Mouse (Mus musculus): Measurements from ENCODE around the gene Bst1. TPM values are rescaled to one million over a fixed set of nuclear protein-coding genes. Genes with fewer than 3 reads are reported as not detected.

Gene Bst1
- polyA plus RNA-seq, 1 experiment = not detected

- H3K4me1 ChIP-seq (ENCODE audit: control insufficient read depth) = 0 out of 2 replicates have a peak, but pooled peaks cover 2% of the 10 kb centered on the region
- H3K36me3 ChIP-seq (ENCODE audit: control insufficient read depth) = no peaks in the 10 kb centered on the region
- H3K9me3 ChIP-seq (ENCODE audit: control insufficient read depth, low read length) = peaks cover 2% of the 10 kb centered on the region; the same call in 1 of the 2 replicates
- no peak overlapping the region for H3K4me3 ChIP-seq (replicated peaks)
- H3K27me3 ChIP-seq (ENCODE audit: control insufficient read depth) = peaks cover 20% of the 10 kb centered on the region
- TF ChIP-seq GATA1 (IDR thresholded peaks at IDR 0.05; ENCODE audit: low read length) (no peak), TAL1 (IDR thresholded peaks at IDR 0.05; ENCODE audit: low read length) (no peak)
These were observed 27.0 kb downstream of the Bst1 start for GRCm38 (mm10) chr5:43845646-43846045.

DNA sequence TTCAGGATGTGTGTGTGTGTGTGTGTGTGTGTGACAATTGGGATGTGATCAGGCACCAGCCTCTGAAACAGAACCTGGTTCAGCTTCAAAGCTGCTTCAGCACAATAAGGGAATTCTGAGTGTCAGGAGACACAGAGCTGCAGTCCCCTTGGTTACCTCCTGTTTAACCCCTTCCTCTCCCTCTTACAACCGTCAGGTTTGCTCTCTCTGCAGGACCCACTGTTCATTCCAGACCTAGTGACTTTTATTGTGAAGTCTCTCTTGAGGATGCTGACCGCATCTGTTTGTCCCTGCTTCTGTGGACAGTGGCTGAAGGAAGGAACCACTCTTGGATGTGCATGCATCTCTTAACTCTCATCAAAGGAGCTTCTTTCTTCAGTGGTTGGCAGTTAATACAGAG is 27.5 kb downstream of the Bst1 start:
- Histone ChIP-seq H3K4me1 (ENCODE audit: control insufficient read depth) (0 out of 2 replicates have a peak, but pooled peaks cover 2% of the 10 kb centered on the region), H3K27me3 (ENCODE audit: control insufficient read depth) (peaks cover 20% of the 10 kb centered on the region), H3K9me3 (ENCODE audit: control insufficient read depth, low read length) (peaks cover 2% of the 10 kb centered on the region; the same call in 1 of the 2 replicates), H3K4me3 (replicated peaks) (no peak overlapping the region), H3K36me3 (ENCODE audit: control insufficient read depth) (no peaks in the 10 kb centered on the region)
- TF ChIP-seq TAL1 (IDR thresholded peaks at IDR 0.05; ENCODE audit: low read length) (no peak), GATA1 (IDR thresholded peaks at IDR 0.05; ENCODE audit: low read length) (no peak)

DNA sequence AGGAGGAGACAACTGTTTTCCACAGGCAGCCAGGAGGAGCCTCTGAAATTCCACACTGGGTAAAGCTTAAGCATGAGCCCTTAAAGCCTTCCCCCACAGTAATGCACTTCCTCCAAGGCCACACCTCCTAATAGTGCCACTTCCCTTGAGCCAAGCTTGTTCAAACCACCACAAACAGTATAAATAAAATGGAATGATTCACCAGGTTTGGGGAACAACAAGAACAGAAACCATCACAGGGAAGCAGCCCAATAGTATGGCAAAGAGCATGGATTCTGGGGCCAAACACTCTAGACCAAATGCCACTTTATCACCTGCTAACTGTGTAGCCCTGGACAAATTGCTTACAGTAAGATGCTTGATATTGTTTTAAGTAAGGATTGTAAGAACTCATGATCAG is 28.9 kb downstream of the Bst1 start:
- H3K9me3 ChIP-seq (ENCODE audit: control insufficient read depth, low read length) = peaks cover 2% of the 10 kb centered on the region; the same call in 1 of the 2 replicates
- H3K27me3 ChIP-seq (ENCODE audit: control insufficient read depth) = peaks cover 20% of the 10 kb centered on the region
- no peak for TF ChIP-seq GATA1 (IDR thresholded peaks at IDR 0.05; ENCODE audit: low read length)
- TF ChIP-seq TAL1 (IDR thresholded peaks at IDR 0.05; ENCODE audit: low read length) = no peak
- H3K4me1 ChIP-seq (ENCODE audit: control insufficient read depth) = no peaks in the 10 kb centered on the region
- H3K4me3 ChIP-seq (replicated peaks) = no peak overlapping the region
- no peaks in the 10 kb centered on the region for H3K36me3 ChIP-seq (ENCODE audit: control insufficient read depth)

GRCm38 (mm10) chr5:43848275-43848674 is 29.6 kb downstream of the Bst1 start:
- peaks cover 20% of the 10 kb centered on the region for H3K27me3 ChIP-seq (ENCODE audit: control insufficient read depth)
- no peaks in the 10 kb centered on the region for H3K36me3 ChIP-seq (ENCODE audit: control insufficient read depth)
- H3K4me1 ChIP-seq (ENCODE audit: control insufficient read depth) = no peaks in the 10 kb centered on the region
- no peak overlapping the region for H3K4me3 ChIP-seq (replicated peaks)
- TF ChIP-seq TAL1 (IDR thresholded peaks at IDR 0.05; ENCODE audit: low read length) (no peak), GATA1 (IDR thresholded peaks at IDR 0.05; ENCODE audit: low read length) (no peak)
- H3K9me3 ChIP-seq (ENCODE audit: control insufficient read depth, low read length) = peaks cover 2% of the 10 kb centered on the region; the same call in 1 of the 2 replicates

DNA sequence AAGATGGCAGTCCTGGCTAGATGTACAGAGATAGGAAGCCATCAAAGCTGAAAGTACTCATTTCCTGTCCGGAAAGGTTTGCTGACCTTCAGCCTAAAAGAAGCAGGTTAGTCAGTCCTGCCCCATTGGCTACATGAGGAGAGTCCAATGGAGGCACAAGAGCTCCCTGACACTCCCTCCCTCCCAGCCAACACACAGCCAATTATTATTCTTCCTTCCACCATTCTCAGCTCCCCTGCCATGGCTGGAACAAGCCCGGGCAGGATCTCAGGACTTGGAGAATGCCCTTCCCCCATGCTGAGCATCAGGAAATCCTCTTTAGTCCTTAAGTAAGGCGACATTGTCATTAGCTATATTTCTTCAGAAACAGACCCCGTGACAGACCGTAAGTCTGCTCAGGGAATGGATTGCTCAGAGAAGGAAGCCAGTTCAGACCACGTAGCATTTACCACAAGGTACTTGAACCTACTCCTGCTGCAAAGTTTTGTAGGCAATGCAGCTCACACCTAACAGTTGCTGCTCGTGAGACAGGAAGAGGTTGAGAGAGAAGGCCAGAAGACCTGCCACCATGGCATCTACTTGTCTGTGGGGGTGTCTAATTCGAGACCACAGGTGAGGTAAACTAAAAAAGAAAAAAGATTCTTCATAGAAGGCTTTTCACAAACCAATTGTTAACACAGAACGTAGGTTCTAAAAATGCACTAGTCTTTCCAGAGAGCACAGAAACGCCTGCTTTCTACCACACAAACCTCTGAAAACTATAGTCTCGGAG is 34.6 kb downstream of the Bst1 start:
- Histone ChIP-seq H3K4me3 (replicated peaks) (no peak overlapping the region), H3K4me1 (ENCODE audit: control insufficient read depth) (no peaks in the 10 kb centered on the region), H3K27me3 (ENCODE audit: control insufficient read depth) (peaks cover 11% of the 10 kb centered on the region), H3K36me3 (ENCODE audit: control insufficient read depth) (no peaks in the 10 kb centered on the region), H3K9me3 (ENCODE audit: control insufficient read depth, low read length) (no peaks in the 10 kb centered on the region; the same call in 1 of the 2 replicates)
- TF ChIP-seq GATA1 (IDR thresholded peaks at IDR 0.05; ENCODE audit: low read length) (no peak), TAL1 (IDR thresholded peaks at IDR 0.05; ENCODE audit: low read length) (no peak)

GRCm38 (mm10) chr5:43853868-43854488 is 35.3 kb downstream of the Bst1 start:
- Histone ChIP-seq H3K27me3 (ENCODE audit: control insufficient read depth) (peaks cover 4% of the 10 kb centered on the region), H3K36me3 (ENCODE audit: control insufficient read depth) (no peaks in the 10 kb centered on the region), H3K4me1 (ENCODE audit: control insufficient read depth) (no peaks in the 10 kb centered on the region), H3K9me3 (ENCODE audit: control insufficient read depth, low read length) (no peaks in the 10 kb centered on the region; the same call in 1 of the 2 replicates), H3K4me3 (replicated peaks) (no peak overlapping the region)
- TF ChIP-seq TAL1 (IDR thresholded peaks at IDR 0.05; ENCODE audit: low read length) (no peak), GATA1 (IDR thresholded peaks at IDR 0.05; ENCODE audit: low read length) (no peak)

GRCm38 (mm10) chr5:43855769-43856168 is 37.1 kb downstream of the Bst1 start:
- Histone ChIP-seq H3K4me3 (replicated peaks) (no peak overlapping the region), H3K36me3 (ENCODE audit: control insufficient read depth) (no peaks in the 10 kb centered on the region), H3K4me1 (ENCODE audit: control insufficient read depth) (no peaks in the 10 kb centered on the region), H3K9me3 (ENCODE audit: control insufficient read depth, low read length) (peaks cover 2% of the 10 kb centered on the region; the same call in 1 of the 2 replicates), H3K27me3 (ENCODE audit: control insufficient read depth) (no peaks in the 10 kb centered on the region)
- TF ChIP-seq TAL1 (IDR thresholded peaks at IDR 0.05; ENCODE audit: low read length) = no peak

DNA sequence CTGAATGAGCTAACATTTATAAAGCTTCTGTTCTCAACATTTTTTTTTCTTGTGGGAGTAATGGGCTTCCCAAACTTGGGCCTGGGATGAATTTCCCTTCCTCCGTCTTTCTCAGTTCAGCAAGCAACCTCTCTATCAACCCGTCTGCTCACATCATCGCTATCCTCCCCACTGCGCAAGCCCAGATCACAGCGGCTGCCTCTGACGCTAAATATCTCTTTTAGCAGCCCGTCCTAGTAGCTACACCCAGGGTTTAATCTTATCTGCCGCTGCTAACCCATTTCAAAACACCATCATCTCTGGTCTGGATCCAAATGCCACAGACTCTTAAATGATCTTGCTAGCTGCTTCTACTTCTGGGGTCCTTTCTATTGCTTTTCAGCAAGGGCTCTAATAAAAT is 41.0 kb downstream of the Bst1 start:
- H3K4me1 ChIP-seq (ENCODE audit: control insufficient read depth) = no peaks in the 10 kb centered on the region
- TF ChIP-seq TAL1 (IDR thresholded peaks at IDR 0.05; ENCODE audit: low read length) (no peak), GATA1 (IDR thresholded peaks at IDR 0.05; ENCODE audit: low read length) (no peak)
- H3K36me3 ChIP-seq (ENCODE audit: control insufficient read depth) = no peaks in the 10 kb centered on the region
- no peak overlapping the region for H3K4me3 ChIP-seq (replicated peaks)
- H3K9me3 ChIP-seq (ENCODE audit: control insufficient read depth, low read length) = peaks cover 2% of the 10 kb centered on the region; the same call in 1 of the 2 replicates
- H3K27me3 ChIP-seq (ENCODE audit: control insufficient read depth) = no peaks in the 10 kb centered on the region

DNA sequence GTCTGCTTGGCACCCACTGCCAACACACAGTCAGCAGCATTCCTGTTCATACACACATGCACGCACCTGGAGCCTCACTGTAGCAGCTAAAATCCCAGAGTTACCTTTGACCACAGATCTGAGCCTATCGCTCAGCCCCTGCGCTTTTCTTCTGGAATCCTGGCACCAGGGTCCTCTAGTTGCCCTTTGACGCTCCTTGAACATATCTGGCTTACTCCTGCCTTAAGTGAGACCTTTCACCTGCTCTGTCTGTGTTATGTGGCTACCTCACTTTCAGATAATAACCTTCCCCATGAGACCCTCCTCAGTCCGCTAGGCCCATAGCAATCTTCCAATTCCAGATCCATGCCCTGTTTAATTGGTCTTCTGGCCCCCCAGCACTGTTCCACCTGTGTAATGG is 41.4 kb downstream of the Bst1 start:
- no peaks in the 10 kb centered on the region for H3K4me1 ChIP-seq (ENCODE audit: control insufficient read depth)
- no peaks in the 10 kb centered on the region for H3K36me3 ChIP-seq (ENCODE audit: control insufficient read depth)
- TF ChIP-seq GATA1 (IDR thresholded peaks at IDR 0.05; ENCODE audit: low read length) = no peak
- TF ChIP-seq TAL1 (IDR thresholded peaks at IDR 0.05; ENCODE audit: low read length) = no peak
- peaks cover 2% of the 10 kb centered on the region; the same call in 1 of the 2 replicates for H3K9me3 ChIP-seq (ENCODE audit: control insufficient read depth, low read length)
- H3K27me3 ChIP-seq (ENCODE audit: control insufficient read depth) = no peaks in the 10 kb centered on the region
- no peak overlapping the region for H3K4me3 ChIP-seq (replicated peaks)
